Mouse (Mus musculus): ENCODE results near the gene Rcc2.

Gene Rcc2

DNA sequence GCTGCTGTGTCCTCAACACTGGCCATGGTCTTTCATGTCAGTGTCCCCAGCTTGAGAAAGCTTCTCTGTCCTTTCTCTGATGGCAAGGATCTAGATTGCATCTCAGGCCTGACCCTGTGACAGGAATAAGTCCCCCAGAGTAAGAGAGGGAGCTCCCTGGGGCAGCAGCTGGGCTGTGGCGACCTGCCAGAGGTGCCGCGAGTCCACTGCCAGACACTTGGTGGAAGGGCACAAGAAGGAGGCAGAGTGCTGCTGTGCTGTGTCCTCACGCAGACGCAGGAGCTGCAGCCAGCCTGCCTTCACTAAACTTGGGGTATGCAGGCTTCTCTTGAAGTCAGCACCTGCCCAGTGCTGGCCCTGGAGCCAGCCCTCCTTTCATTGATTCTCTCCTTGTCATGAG lies 11.0 kb downstream of the Rcc2 start:
- no peak for DNase-seq

DNA sequence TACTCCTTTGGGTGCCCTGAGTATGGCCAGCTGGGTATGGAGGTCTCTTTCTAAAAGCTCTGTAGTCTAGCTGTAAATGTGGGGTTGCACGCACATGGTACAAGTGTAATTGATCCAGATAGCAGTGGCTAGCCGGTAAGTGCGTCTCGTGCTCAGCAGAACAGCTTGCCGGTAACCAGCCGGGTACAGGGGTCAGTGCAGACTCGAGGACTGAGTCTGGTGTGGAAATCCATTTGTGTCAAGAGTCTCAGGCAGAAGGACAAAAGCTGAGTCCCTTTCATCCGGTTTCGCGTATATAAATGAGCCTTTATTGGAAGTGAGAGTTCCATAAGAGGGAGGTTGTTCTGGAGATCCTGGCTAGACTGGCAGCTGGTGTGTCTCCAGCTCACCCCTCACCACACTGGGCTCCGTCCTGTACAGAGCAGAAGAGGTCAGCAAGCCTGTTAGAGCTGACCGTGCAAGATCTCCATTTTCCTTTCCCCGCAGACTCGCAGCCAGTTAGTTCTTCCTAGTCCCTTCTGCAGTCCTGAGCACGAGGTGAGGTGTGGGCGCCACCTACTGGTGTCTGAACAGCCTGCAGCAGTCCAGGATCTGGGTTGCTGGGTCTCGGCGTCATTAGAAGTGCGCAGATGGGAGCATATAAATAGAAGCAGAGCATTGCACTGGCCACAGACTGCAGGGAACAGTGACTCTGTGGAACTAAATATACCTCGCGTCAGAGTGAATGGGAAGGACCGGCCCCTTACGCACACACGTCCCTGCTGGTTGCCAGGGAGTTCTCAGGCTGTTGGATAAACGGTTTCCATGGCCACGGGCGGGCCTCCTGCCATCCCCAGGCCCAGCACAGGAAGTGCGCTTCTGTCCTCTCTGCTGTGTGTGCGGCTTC lies 13.4 kb downstream of the Rcc2 start:
- DNase-seq = peak; percentile 96

DNA sequence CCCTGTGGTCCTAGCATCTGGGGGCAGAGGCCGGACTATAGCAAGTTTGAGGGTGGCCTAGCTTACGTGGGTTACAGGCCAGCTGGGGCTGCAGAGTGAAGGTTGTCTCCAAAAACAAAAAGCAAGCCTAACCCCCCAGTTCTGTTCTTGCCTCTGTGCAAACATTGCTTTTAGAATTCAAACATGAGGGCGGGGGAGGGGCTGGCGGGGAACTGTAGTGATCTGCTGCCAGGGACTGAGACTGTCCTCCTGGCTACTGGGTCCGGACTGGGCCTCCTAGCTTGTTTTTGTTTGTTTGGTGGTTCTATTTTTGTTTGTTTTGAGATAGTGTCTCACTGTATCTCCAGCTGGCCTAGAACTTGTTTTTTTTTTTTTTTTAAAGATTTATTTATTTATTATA lies 14.2 kb downstream of the Rcc2 start:
- DNase-seq = no peak

DNA sequence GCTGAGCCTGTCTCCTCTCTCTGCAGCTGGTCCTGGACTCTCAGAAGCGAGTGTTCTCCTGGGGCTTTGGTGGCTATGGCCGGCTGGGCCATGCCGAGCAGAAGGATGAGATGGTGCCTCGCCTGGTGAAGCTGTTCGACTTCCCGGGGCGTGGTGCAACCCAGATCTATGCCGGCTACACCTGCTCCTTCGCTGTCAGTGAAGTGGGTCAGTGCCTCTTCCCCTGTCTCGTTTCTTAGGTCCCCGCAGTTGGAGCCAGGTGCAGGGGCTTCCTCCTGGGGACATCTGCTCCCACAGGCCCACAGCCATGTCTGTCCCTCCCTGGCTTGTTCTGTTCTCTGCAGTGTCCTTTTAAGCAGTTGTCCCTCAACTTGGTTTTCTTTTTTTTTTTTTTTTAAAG lies 16.7 kb downstream of the Rcc2 start:
- no peak for DNase-seq

DNA sequence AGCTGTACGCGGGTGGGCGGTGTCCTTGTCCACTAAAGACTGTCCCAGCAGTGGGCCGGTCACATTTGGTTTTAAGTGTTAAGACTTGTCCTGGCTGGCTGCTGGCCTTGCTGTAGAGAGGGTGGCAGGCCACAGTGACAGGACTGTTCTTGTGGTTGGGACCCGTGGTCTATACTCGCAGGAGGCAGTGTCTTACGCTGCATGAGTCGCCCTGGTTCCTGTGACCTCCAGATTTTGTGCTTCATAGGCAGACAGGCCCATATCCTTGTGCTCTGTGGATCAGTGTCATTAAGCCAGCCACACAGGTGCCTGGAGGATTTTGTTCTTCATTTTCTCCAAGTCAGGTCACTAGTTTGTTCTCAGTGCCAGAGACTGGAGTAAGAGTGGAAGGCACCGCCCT lies 18.1 kb downstream of the Rcc2 start:
- no peak for DNase-seq

DNA sequence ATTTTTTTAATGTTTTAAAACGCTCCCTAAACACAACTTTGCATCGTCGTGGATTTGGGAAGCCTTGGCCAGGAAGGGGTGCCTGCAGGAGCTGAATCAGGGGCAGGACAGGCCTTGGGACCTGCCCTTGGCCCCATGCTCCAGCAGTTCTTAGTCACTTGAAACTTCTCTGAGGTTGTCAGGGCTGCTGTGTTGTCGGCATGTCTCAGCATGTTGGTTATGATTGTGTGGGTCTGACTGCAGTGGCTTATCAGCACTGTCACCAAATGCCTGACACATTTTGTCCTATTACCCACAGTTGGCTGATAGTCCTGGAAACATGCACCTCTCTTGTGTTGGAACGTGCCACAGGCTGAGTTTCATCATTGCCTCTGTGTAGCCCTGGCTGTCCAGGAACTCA lies 19.8 kb downstream of the Rcc2 start:
- DNase-seq = no peak

DNA sequence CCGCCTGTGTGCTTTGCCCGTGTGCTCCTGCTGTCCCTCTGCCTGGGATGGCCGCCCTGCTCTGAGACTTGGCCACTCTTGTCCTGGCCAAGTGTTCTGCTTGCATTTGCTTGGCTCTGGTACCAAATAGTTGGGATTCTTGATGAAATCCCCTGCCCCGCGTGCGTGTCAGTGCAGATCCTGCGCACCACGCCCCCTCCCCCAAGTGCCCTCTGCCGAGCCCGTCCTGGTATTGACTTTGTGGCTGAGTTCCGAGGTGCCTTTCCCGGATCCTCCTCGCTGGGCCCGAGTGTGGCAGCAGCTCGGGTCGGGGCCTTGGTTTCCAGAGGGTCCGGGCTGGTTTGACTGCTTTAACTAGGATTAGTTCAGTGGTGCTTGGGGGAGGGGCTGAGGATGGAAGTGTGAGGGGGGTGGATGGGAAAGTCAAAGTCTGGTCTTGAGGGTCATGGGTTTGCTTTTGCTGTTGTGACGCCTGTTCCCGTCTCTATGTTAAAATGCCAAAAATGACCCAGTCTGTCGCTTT lies 21.7 kb downstream of the Rcc2 start:
- no peak for DNase-seq

DNA sequence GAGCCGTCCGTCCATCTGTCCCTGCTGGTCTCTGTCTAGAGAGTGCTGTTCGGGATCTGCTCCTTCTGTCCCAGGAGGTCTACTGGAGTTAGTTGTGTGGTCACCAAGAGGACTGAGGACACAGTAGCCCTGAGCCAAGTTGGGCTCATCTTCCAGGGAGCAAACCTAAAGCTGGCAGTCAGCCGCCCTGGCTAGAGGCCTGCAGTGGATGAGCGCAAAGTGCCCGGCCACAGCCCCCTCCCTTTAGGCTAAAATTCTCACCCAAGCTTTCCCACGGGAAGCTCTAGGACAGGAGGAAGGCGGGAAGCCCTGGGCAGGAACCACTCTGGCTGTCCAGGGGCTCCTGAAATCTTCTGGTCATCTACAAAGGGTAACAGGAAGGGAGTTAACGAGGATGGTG lies 22.4 kb downstream of the Rcc2 start:
- no peak for DNase-seq

DNA sequence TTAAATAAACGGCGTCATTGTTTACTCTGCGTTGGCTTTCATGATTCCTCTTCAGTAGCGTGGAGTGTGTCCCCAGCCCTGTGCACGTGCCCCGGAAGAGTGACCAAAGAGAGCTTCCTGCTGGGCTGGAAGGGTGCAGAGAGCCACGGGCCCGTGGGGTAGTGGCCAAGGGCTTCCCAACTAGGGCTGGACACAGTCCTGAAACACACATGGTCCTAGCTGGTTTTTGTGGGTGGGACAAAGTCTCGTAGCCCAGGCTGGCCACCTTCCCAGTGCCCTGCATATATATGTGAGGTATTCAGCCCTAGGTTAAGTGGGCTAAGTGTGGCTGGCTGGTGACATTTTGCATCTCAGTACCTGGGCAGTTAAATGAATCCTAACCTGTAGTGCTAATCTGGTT lies 22.9 kb downstream of the Rcc2 start:
- no peak for DNase-seq

DNA sequence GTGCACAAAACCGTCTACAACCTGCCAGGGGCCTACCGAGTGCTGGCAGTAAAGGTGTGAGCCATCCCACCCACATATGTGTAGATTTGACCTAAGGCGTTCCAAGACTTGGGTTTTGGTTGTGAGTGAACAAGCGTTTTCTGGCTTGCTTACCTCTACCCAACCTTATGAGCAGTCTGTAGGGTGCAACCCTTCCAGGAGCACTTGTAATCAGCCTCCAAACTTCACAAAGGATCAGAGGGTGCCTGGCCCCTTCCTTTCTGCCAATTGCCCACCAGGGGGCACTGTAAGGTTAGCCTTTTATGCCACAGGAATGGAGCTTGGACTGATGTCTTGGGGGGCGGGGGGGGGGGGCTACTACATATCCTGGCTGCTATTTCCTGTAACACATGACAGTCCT lies 23.5 kb downstream of the Rcc2 start:
- peak; percentile 27 for DNase-seq

DNA sequence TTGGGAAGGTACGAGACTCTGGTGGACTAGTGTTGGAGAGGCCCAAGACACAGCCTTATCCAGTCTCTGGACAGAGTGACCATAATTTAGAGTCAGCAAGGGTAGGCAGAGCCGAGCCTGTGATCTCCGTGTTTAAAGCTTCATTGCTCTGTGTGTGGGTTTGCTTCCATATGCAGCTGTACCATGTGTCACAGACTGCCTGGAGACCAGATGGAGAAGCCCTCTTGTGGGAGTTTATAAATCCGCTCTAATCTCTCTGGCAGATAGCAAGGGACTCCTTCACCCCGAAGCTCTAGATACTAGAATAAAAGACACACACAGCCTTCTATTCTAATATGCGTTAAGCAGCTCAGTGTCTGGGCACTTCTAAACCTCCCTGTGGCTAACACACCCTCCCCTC lies 24.4 kb downstream of the Rcc2 start:
- DNase-seq = no peak

DNA sequence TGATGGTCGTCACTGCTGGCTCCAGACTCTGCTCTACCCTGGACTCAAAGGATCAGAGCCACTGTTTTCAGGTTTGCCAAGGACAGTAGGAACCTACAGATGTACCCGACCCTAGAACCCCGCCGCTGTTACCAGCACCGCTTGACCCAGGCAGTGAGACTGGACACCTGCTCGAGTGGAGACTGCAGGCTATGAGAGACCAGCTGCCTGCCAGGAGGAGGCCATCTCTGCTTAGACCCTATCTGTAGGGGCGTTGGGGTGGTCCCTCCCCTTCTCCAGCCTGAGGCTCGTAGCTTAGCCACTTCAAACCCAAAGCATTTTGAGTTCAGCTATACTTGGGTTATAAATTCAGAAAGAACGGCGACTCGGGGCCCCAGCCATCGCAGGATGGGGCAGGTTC lies 26.6 kb downstream of the Rcc2 start:
- DNase-seq = no peak

DNA sequence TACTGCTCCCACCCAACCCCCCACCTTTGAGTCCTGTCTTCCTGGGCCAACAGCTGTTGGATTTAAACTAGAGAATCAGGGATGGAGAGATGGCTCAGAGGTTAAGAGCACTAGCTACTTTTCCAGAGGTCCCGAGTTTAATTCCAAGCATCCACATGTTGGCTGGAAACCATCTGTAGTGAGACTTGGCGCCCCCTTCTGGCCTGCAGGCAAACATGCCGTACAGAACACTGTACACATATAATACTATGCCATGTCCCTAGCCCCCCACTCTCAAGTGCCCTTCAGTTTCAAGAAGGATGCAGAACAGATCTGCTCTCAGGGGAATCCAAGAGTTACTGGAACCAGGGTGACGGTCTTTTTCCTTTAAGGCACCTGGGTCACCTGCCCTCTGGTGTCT lies 31.3 kb downstream of the Rcc2 start:
- no peak for DNase-seq

DNA sequence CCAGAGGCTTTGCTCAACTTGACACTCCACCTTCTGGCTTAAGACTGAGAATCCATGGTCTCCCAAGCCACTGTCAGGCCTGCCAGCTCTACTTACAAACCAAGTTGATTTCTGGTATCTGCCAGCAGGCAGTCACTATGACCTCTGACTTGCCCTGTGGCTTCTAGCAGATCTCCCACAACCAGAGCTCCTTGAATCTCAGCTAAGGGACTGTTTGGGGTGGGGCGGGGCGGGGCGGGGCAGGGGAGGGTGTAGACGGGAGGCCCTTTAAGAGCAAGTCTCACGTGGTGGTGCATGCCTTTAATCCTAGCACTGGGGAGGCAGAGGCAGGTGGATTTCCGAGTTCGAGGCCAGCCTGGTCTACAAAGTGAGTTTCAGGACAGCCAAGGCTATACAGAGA lies 32.5 kb downstream of the Rcc2 start:
- no peak for DNase-seq

DNA sequence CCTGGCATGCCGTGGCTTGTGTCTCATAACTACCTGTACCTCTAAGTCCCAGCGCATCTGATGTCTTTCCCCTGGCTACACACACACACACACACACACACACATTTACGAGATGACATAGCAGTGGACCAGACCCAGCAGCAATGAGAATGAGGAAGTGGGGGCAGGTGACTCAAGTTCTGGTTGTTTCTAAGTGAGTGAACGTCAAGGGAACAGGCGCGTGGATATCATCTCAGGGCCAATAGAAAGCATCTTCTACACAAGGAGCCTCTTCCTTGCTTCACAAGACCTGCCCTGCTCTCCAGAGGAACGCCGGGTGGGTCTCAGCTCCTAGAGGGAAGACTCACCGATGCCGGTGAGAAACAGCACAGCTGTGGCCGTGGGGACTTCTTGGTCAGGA lies 40.3 kb downstream of the Rcc2 start:
- DNase-seq = no peak

DNA sequence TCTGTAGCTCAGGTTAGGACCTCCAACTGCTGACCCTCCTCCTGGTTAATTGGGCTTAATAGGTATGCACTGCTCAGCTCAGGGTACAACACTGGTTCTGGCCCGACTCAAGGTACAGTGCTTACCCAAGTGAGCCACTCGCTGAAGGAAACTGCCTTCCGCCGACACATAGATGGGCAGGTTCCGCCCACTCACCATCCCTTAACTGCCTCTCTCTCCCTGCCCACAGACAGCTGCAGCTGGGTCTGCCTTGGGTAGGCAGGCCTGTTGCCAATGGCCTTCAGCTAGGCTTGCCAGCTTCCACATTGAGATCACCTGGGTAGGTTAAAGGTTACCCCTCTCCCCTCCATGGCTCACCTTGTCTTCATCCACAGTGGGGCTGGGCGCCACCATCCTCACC lies 41.1 kb downstream of the Rcc2 start:
- DNase-seq = no peak

DNA sequence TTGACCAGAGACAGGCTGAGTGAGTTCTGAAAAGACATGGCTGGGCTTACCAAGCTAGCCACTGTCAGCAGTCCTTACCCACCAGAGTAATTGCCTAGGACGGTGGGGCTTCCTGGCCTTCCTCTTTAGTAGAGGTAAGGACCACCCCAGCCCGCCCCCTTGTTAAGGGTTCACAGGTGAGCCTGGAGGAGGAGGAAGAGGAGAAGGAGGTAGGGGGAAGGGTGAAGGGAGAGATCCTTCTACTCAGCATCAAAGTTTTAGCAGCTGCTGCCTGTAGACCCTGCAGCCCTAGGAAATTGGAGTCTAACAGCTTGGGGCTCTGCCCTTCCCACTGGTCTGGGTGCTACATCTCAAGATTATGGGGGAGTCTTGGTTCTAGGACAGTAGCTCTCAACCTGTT lies 42.2 kb downstream of the Rcc2 start, which contains the start of gene Padi6:
TSS of gene Padi6 (minus strand) at position 101 of the 400 bp plus-strand sequence.
- no peak for DNase-seq

DNA sequence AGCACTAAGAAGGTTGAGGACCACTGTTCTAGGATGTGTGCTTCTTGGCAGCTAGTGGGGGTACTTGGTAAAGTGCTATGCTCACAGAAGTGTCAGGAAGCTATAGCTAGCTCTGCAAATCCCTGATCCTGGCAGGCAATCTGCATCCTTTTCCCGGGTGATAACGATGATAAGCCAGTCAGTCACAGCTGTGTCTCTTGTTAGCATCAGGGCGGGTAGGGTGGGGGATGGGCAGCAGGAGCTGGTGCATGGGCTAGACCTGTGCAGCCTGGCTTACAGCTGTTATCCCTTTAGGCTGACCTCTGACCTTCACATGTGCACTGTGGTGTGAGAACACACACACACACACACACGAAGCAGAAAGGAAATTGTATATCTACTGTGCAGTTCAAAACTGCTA lies 42.7 kb downstream of the Rcc2 start:
- DNase-seq = no peak

DNA sequence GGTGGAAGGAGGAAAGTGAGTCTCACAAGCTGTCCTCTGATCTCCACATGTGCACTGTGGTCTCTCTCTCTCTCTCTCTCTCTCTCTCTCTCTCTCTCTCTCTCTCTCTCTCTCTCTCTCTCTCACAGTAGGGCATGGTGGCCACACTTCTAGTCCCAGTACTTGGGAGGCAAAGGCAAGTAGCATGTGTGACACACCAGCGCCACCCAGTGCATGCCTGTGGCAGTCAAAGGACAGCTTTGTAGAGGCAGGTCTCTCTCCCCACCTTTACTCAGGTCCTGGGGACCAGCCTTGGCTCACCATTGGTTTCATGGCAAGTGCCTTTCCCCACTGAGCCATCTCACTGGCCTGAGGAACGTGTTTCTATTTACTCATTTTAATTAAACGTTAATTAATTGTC lies 44.3 kb downstream of the Rcc2 start:
- peak; percentile 64 for DNase-seq

DNA sequence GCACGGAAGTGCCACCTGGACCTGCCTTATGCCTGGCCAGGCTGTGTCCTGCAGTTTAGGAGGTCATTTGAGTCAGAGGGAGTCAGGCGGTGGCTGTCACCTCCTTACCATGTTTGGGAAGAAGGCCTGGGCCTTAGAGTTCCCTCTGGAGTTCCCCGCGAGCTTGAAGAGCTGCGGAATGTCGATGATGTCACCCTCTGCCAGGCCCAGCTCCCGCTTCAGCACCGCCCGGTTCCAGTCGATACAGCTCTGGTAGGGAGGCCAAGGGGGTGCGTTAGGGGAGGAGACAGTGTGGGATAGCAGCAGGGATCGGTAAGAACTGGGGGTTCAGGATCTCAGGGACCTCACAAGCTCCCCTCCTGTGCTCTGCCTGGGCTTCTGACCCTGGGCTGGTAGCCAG lies 47.6 kb downstream of the Rcc2 start:
- DNase-seq = no peak

DNA sequence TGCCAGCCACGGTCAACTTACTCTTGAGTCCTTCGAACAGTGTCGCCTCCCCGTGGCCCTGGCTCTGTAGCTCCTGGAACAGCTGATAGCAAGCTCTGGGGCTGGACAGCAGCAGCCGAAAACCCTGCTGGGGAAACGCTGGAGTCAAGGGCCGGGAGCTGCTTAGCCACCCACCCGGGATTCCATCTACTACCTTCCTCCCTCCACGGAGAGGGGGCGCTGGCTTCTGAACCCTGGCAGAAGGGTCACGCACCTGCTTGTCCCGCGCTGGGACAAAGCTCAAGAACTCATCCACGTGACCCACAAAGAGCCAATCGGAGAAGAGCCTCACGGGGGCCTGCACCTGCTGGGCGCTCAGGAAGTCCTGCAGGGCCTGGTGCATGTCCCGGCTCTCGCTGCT lies 50.0 kb downstream of the Rcc2 start:
- DNase-seq = peak; percentile 59

DNA sequence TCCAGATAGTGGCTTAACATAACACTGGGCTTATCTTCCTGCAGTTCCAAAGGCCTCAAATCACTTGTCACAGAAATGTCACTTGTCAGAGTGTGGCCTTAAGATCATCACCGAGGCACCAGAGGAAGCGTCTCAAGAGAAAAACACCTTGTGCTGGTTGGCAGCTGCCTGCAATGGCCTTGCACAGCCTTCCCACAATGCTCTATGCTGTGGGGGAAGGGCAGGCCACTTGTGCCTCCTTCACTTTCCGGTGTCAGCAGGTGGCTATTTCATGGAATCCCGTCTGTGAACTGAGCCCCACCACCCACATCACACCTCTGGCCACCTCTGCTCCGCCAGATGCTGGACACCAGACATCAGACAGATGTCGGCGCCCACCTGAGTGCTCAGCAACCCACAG lies 53.0 kb downstream of the Rcc2 start:
- no peak for DNase-seq

DNA sequence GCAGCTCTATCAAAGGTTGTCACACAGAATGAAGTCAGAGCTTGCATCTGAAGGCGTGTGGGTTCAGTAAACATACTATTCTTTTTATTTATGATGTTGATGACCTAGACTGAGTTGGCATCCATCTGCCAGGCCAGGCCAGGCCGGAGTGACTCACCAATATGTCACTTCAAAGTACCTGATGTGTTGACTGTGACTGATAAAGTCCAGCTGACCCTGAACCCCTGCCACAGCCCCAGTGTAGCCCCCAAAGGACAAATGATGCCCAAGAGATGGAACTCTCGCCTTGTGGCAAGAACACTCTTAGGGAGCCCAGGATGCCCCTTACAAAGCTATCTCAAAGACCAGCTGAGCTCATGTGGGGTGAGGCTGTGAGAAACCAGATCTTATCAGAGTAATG lies 55.5 kb downstream of the Rcc2 start:
- DNase-seq = no peak

DNA sequence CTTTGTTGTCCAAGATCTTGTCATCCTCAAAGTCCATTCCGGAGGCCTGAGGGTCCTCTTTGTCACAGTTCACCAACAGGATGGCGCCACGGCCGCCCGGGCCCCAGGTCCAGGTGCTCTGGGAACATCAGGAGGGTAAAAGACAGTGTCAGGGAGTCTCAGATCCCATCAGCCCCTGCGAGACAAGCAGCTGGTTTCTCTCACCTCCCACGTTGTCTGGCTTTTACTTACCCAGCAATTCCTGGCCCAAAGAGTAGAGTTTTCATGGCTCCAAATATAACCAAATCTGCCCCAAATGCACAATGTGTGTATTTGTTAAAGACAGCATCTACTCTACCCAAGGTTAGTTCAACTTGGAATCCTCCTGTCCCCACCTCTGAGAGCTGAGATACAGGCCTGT lies 61.3 kb downstream of the Rcc2 start:
- DNase-seq = peak; percentile 48

DNA sequence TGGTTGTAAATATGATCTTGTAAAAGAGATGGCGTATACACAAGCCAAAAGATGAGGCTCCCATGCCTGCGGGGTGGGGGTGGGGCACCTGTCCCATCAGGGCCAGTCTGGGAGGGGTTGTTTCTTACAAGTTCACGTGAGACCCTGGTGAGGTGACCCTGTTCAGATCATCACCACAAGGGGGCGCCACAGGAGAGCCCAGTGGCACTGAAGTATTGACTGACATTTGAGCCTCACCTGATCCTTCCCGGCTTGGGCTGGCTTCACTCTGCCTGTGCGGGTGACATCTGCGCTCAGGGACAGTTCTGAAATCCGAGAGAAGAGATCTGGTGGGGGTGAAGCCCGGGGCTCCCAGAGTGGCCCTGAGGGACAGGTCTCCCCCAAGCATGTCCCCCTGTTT lies 62.8 kb downstream of the Rcc2 start:
- DNase-seq = peak; percentile 81

All from lung, postnatal 36 days (tissue).